Mouse (Mus musculus) erythroblast, embryonic 14.5 days (primary cell): ENCODE measurements around the gene Nans.

Source experiments
- GATA1 ChIP-seq: IDR thresholded peaks from 2 replicates; pipeline ENCODE4 v1.6.1; 2012; ENCODE audit warnings: low read length, inconsistent platforms, mixed read lengths
- TAL1 ChIP-seq: IDR thresholded peaks from 3 replicates; pipeline ENCODE4 v1.6.1; 2012; ENCODE audit warnings: low read length, inconsistent platforms, mixed read lengths

DNA sequence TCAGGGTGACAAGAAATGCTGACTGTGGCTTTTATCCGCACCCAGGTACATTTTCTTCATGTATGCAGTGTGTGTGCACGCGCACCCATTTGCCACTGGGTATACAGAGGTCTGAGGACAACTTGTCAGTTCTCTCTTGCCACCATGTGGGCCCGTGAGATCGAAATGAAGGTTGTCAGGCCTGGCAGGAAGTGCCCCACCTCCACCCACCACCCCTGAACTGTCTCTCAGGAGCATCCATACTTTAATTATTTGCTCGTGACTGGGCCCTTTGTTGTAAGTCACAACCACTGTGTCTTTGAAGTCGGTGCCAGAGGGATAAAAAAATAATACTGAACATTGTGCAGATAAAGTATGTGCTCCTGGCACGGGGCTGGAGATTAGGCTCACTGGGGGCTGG is 61.4 kb downstream of the Nans start:
- TF ChIP-seq GATA1 (no peak), TAL1 (no peak)
